Mouse (Mus musculus) stomach, postnatal 0 days (tissue): ENCODE data around the gene Agbl4.

Experiments
- CTCF ChIP-seq: IDR thresholded peaks from 2 replicates; pipeline ENCODE4 v1.5.1; 2016; ENCODE audit warnings: antibody characterized with exemption, low read depth, mild to moderate bottlenecking, moderate library complexity
- EP300 ChIP-seq: optimal IDR thresholded peaks from 2 replicates; pipeline ENCODE3; 2016; ENCODE audit warnings: antibody characterized with exemption

- TF ChIP-seq CTCF, result no peak
- no peak for TF ChIP-seq EP300
Measured at GRCm38 (mm10) chr4:110396221-110396620, 1.2 kb upstream of the Agbl4 start.
